Comparison of ENCODE assay signal across 9 mouse cellular contexts in genomic region chr6:119129664-119130063, GRCm38 (mm10). TPM values are rescaled to one million over a fixed set of nuclear protein-coding genes. Genes with fewer than 3 reads are reported as not detected.
DNase-seq lines count a peak whose midpoint lies in the region; ATAC-seq and TF ChIP-seq lines count a peak whose summit lies in the region.
"Had no signal": no experiment of that assay in that cellular context is flagged by ENCODE, and none has a peak within 500 bp of the region (broad histone marks: within the 10 kb centered on the region; RNA-seq: fewer than 3 reads in every experiment).

No protein-coding gene starts in this region.

- H3K4me3 ChIP-seq in kidney, postnatal 0 days (replicated peaks; ENCODE audit: low read depth, low read length): no peak overlapping the region
- no peak overlapping the region for H3K4me3 ChIP-seq in kidney, embryonic 15.5 days (replicated peaks)
- H3K4me3 ChIP-seq in embryonic fibroblast, embryonic 13.5 days (ENCODE audit: insufficient read depth, low read length): no peak overlapping the region
- H3K4me3 ChIP-seq in lung, embryonic 14.5 days (ENCODE audit: low read depth, low read length): no peak overlapping the region

- no peak for TF ChIP-seq POLR2A in embryonic fibroblast, embryonic 13.5 days (IDR thresholded peaks at IDR 0.05; ENCODE audit: low read depth, low read length)

- no peaks in the 10 kb centered on the region for H3K4me1 ChIP-seq in kidney, postnatal 0 days (replicated peaks; ENCODE audit: insufficient read depth, low read length)
- H3K4me1 ChIP-seq in kidney, embryonic 15.5 days: no peaks in the 10 kb centered on the region
- H3K4me1 ChIP-seq in embryonic fibroblast, embryonic 13.5 days (ENCODE audit: control insufficient read depth, insufficient read depth, low read length): no peaks in the 10 kb centered on the region
- no peaks in the 10 kb centered on the region for H3K4me1 ChIP-seq in lung, embryonic 14.5 days (ENCODE audit: insufficient read depth)

- TF ChIP-seq CTCF in kidney, postnatal 0 days (IDR thresholded peaks at IDR 0.05; ENCODE audit: low read depth): peak; percentile 66
- peak; percentile 53; the same call in 1 of the 2 replicates for TF ChIP-seq CTCF in embryonic fibroblast, embryonic 13.5 days (IDR thresholded peaks at IDR 0.05; ENCODE audit: borderline replicate concordance, insufficient read depth, low read length)
- TF ChIP-seq CTCF in lung, embryonic 14.5 days (IDR thresholded peaks at IDR 0.05; ENCODE audit: low read depth): peak; percentile 67

- no peak for ATAC-seq in CD4-positive, CD25-positive, alpha-beta regulatory T cell, adult 4 months
- ATAC-seq in kidney, postnatal 0 days (replicated peaks; ENCODE audit: low FRiP score, low read depth): no peak
- ATAC-seq in kidney, embryonic 15.5 days (replicated peaks; ENCODE audit: low FRiP score): no peak
- no peak for ATAC-seq in lung, embryonic 14.5 days (ENCODE audit: insufficient read depth)

- no peaks in the 10 kb centered on the region for H3K27me3 ChIP-seq in kidney, postnatal 0 days (ENCODE audit: insufficient read depth, low read length)
- no peaks in the 10 kb centered on the region for H3K27me3 ChIP-seq in kidney, embryonic 15.5 days
- no peaks in the 10 kb centered on the region for H3K27me3 ChIP-seq in lung, embryonic 14.5 days (ENCODE audit: insufficient read depth, low read length)

- WGBS in kidney, postnatal 0 days: 76% methylated on average over 5 of the region's 5 CpGs
- 85% methylated on average over 5 of the region's 5 CpGs for WGBS in kidney, embryonic 15.5 days
- WGBS in lung, embryonic 14.5 days: 69% methylated on average over 5 of the region's 5 CpGs

- H3K9me3 ChIP-seq in kidney, postnatal 0 days (replicated peaks; ENCODE audit: low read length): no peaks in the 10 kb centered on the region
- no peaks in the 10 kb centered on the region for H3K9me3 ChIP-seq in kidney, embryonic 15.5 days (replicated peaks)
- H3K9me3 ChIP-seq in lung, embryonic 14.5 days (ENCODE audit: low read depth, low read length): no peaks in the 10 kb centered on the region

- H3K27ac ChIP-seq in kidney, postnatal 0 days: no peak overlapping the region
- no peak overlapping the region for H3K27ac ChIP-seq in kidney, embryonic 15.5 days
- no peak overlapping the region for H3K27ac ChIP-seq in embryonic fibroblast, embryonic 13.5 days (ENCODE audit: insufficient read depth, low read length)
- no peak overlapping the region for H3K27ac ChIP-seq in lung, embryonic 14.5 days (ENCODE audit: low read depth)
- H3K27ac ChIP-seq: macrophage had no signal

- H3K4me2 ChIP-seq in kidney, postnatal 0 days (ENCODE audit: low read length): no peak overlapping the region
- H3K4me2 ChIP-seq in kidney, embryonic 15.5 days: no peak overlapping the region
- no peak overlapping the region for H3K4me2 ChIP-seq in lung, embryonic 14.5 days

- H3K9ac ChIP-seq in kidney, postnatal 0 days (ENCODE audit: low read depth, low read length): no peak overlapping the region
- no peak overlapping the region for H3K9ac ChIP-seq in kidney, embryonic 15.5 days
- no peak overlapping the region for H3K9ac ChIP-seq in lung, embryonic 14.5 days

- H3K36me3 ChIP-seq in kidney, postnatal 0 days (ENCODE audit: insufficient read depth, low read length): no peaks in the 10 kb centered on the region
- H3K36me3 ChIP-seq in kidney, embryonic 15.5 days: no peaks in the 10 kb centered on the region
- no peaks in the 10 kb centered on the region for H3K36me3 ChIP-seq in lung, embryonic 14.5 days (ENCODE audit: insufficient read depth)

- DNase-seq in CD4-positive, CD25-positive, alpha-beta regulatory T cell, adult 2 months (ENCODE audit: low read depth, low spot score): peak; percentile 69
- DNase-seq in kidney, postnatal 0 days (ENCODE audit: low spot score): no peak
- peak; percentile 70 for DNase-seq in NIH3T3 (ENCODE audit: low read depth)
- peak; percentile 58 for DNase-seq in lung, embryonic 14.5 days
- peak; percentile 65 for DNase-seq in thymus, postnatal 25 days

RNA-seq across cellular contexts. Expression of gene Dcp1b, which starts 45.4 kb away (rescaled TPM):
- polyA plus RNA-seq in CD4-positive, CD25-positive, alpha-beta regulatory T cell, adult 4 months (2017; shearing (Covaris generic)): 10 to 100 TPM; 15.1 to 19.9 TPM
- 9.4 and 9.8 TPM in 2 replicates for polyA plus RNA-seq in kidney, postnatal 0 days (2015; fragmentation: Nextera tagmentation; extraction: Ambion mirVana)
- polyA plus RNA-seq in kidney, embryonic 15.5 days (2015; fragmentation: Nextera tagmentation; extraction: Ambion mirVana): 7.3 and 8.3 TPM in 2 replicates
- polyA plus RNA-seq in embryonic fibroblast, embryonic 13.5 days (2011; ENCODE audit: insufficient read length, low read depth, missing spikeins): 4.4 and 8.2 TPM in 2 replicates
- polyA plus RNA-seq in lung, embryonic 14.5 days (2014; fragmentation: Nextera tagmentation; extraction: Ambion mirVana): 7.3 TPM in 2 replicates
